Mouse (Mus musculus) CD8-positive naive resting alpha-beta T cell, adult 57 days (primary cell): Measurements from ENCODE around the gene Olfr339. TPM values are rescaled to one million over a fixed set of nuclear protein-coding genes. Genes with fewer than 3 reads are reported as not detected.

Experiments used
- total RNA-seq: library from RNA; stranded (reverse); gene quantifications from one replicate; pipeline ENCODE4 v1.2.4, GENCODE M21; 2023

Gene Olfr339
- not detected for total RNA-seq

GRCm38 (mm10) chr2:36418647-36419046 lies at the start of gene Olfr339:
Gene Olfr339, plus strand, starts transcription at chr2:36418947.

GRCm38 (mm10) chr2:36373219-36373618 lies 45.5 kb upstream of the Olfr339 start, which contains the start of gene Olfr338:
Gene Olfr338, plus strand, starts transcription at chr2:36373519.

GRCm38 (mm10) chr2:36452287-36452686 lies 33.5 kb downstream of the Olfr339 start, which contains the start of gene Olfr340:
Gene Olfr340, plus strand, starts transcription at chr2:36452587.

Other genes with a start within 250 kb of the Olfr339 start
- 1.3 TPM for gene Ptgs1, start 188.5 kb upstream of the Olfr339 start, total RNA-seq
- 0.15 TPM for gene Olfr338, start 45.4 kb upstream of the Olfr339 start, total RNA-seq
- not detected for gene Olfr340, start 33.6 kb downstream of the Olfr339 start, total RNA-seq
- gene Olfr341, start 63.5 kb downstream of the Olfr339 start, total RNA-seq = not detected
- gene Olfr342, start 106.1 kb downstream of the Olfr339 start, total RNA-seq = not detected
- gene Olfr344, start 147.7 kb downstream of the Olfr339 start, total RNA-seq = not detected
- gene Olfr345, start 221.1 kb downstream of the Olfr339 start, total RNA-seq = not detected